Mouse (Mus musculus) inflammation-experienced regulatory T-cells (primary cell): ENCODE results near the gene Med19. TPM values are rescaled to one million over a fixed set of nuclear protein-coding genes. Genes with fewer than 3 reads are reported as not detected.

ENCODE experiments used
- polyA plus RNA-seq, 2 experiments: library from polyadenylated mRNA; unstranded; fragments of 100-300 nt; shearing (Covaris generic); gene quantifications; one replicate each; pipeline ENCODE4 v1.2.1; 2017

The Med19 gene
- polyA plus RNA-seq, result 10 to 100 TPM; 38.9 to 41.3 TPM

GRCm38 (mm10) chr2:84677968-84678880 lies at the start of gene Med19, which contains the start of gene Gm28635:
TSS of gene Med19 (plus strand) at chr2:84678402.
TSS of gene Gm28635 (minus strand) at chr2:84678041.

GRCm38 (mm10) chr2:84650464-84651195 lies 27.6 kb upstream of the Med19 start, which contains the start of gene Ctnnd1:
TSS of gene Ctnnd1 (minus strand) at chr2:84650765.

GRCm38 (mm10) chr2:84658806-84659205 lies 19.4 kb upstream of the Med19 start, which contains the start of gene Btbd18:
TSS of gene Btbd18 (plus strand) at chr2:84659079.

GRCm38 (mm10) chr2:84670569-84670933 lies 7.7 kb upstream of the Med19 start, which contains the start of gene Selenoh:
TSS of gene Selenoh (minus strand) at chr2:84670770.

GRCm38 (mm10) chr2:84679016-84679415 lies 814 bp downstream of the Med19 start, which contains the start of gene Tmx2:
TSS of gene Tmx2 (minus strand) at chr2:84679140.

GRCm38 (mm10) chr2:84714811-84715561 lies 36.8 kb downstream of the Med19 start, which contains the start of gene Zdhhc5:
TSS of gene Zdhhc5 (minus strand) at chr2:84715180.

GRCm38 (mm10) chr2:84727172-84727858 lies 49.1 kb downstream of the Med19 start, which contains the start of gene Clp1:
TSS of gene Clp1 (minus strand) at chr2:84727350.

GRCm38 (mm10) chr2:84733579-84734300 lies 55.5 kb downstream of the Med19 start, which contains the start of gene Ypel4:
TSS of gene Ypel4 (plus strand) at chr2:84734058.

Other genes with a start within 250 kb of the Med19 start
- gene Tfpi, start 201.6 kb upstream of the Med19 start, polyA plus RNA-seq, result 10 to 100 TPM in 1 of 2 experiments, 1 to 10 TPM in 1; 3.5 to 11.9 TPM
- gene Ctnnd1, start 27.6 kb upstream of the Med19 start, polyA plus RNA-seq, result 1 to 10 TPM in 1 of 2 experiments, not detected in 1; 1.3 TPM
- 1 to 10 TPM in 1 of 2 experiments, under 1 TPM in 1; 0.23 to 2.7 TPM for gene Btbd18, start 19.3 kb upstream of the Med19 start, polyA plus RNA-seq
- gene Selenoh, start 7.6 kb upstream of the Med19 start, polyA plus RNA-seq, result 10 to 100 TPM; 75.6 to 81.6 TPM
- not detected for gene Gm28635, start 361 bp upstream of the Med19 start, polyA plus RNA-seq
- gene Tmx2, start 738 bp downstream of the Med19 start, polyA plus RNA-seq, result 100 to 1,000 TPM in 1 of 2 experiments, 10 to 100 TPM in 1; 98.7 to 114 TPM
- 10 to 100 TPM; 50.2 to 64.0 TPM for gene Zdhhc5, start 36.8 kb downstream of the Med19 start, polyA plus RNA-seq
- 10 to 100 TPM; 52.6 to 66.0 TPM for gene Clp1, start 48.9 kb downstream of the Med19 start, polyA plus RNA-seq
- 1 to 10 TPM in 1 of 2 experiments, under 1 TPM in 1; 0.70 to 3.7 TPM for gene Ypel4, start 55.7 kb downstream of the Med19 start, polyA plus RNA-seq
- not detected for gene Gm19426, start 65.3 kb downstream of the Med19 start, polyA plus RNA-seq
- 1 to 10 TPM in 1 of 2 experiments, not detected in 1; 1.2 TPM for gene Serping1, start 97.0 kb downstream of the Med19 start, polyA plus RNA-seq
- 10 to 100 TPM; 24.6 to 55.7 TPM for gene Ube2l6, start 120.4 kb downstream of the Med19 start, polyA plus RNA-seq
- under 1 TPM in 1 of 2 experiments, not detected in 1; 0.37 TPM for gene Smtnl1, start 144.2 kb downstream of the Med19 start, polyA plus RNA-seq
- gene Timm10, start 148.6 kb downstream of the Med19 start, polyA plus RNA-seq, result 10 to 100 TPM; 28.3 to 30.9 TPM
- gene Slc43a1, start 160.4 kb downstream of the Med19 start, polyA plus RNA-seq, result 1 to 10 TPM; 1.3 to 3.9 TPM
- gene Rtn4rl2, start 208.3 kb downstream of the Med19 start, polyA plus RNA-seq, result not detected